26 mouse cellular contexts compared by ENCODE assay signal in genomic region chr5:72848889-72849435, GRCm38 (mm10). TPM values are rescaled to one million over a fixed set of nuclear protein-coding genes. Genes with fewer than 3 reads are reported as not detected.
DNase-seq lines count a peak whose midpoint lies in the region; ATAC-seq and TF ChIP-seq lines count a peak whose summit lies in the region.
"Had no signal": no experiment of that assay in that cellular context is flagged by ENCODE, and none has a peak within 500 bp of the region (broad histone marks: within the 10 kb centered on the region; RNA-seq: fewer than 3 reads in every experiment).

No protein-coding gene starts in this region.

- H3K4me2 ChIP-seq in forebrain, postnatal 0 days (ENCODE audit: low read depth), result no peak overlapping the region
- H3K4me2 ChIP-seq in forebrain, embryonic 11.5 days (ENCODE audit: low read depth, low read length, severe bottlenecking), result no peak overlapping the region
- no peak overlapping the region for H3K4me2 ChIP-seq in midbrain, embryonic 11.5 days
- H3K4me2 ChIP-seq: embryonic facial prominence, embryonic 15.5 days; heart, embryonic 12.5 days; hindbrain, embryonic 15.5 days; kidney, embryonic 15.5 days; limb, embryonic 12.5 days; liver, embryonic 15.5 days; lung, embryonic 14.5 days had no signal

- H3K79me2 ChIP-seq in MEL (ENCODE audit: control insufficient read depth, insufficient read depth, low read length, poor library complexity), result peaks cover 69% of the 10 kb centered on the region

- WGBS in forebrain, postnatal 0 days, result 73% methylated on average over 6 of the region's 6 CpGs
- WGBS in forebrain, embryonic 11.5 days, result 89% methylated on average over 6 of the region's 6 CpGs
- WGBS in midbrain, embryonic 11.5 days, result 86% methylated on average over 6 of the region's 6 CpGs
- 84% methylated on average over 6 of the region's 6 CpGs for WGBS in midbrain, embryonic 10.5 days

- no peaks in the 10 kb centered on the region for H3K36me3 ChIP-seq in forebrain, postnatal 0 days (ENCODE audit: insufficient read depth)
- no peaks in the 10 kb centered on the region for H3K36me3 ChIP-seq in forebrain, embryonic 11.5 days (ENCODE audit: control insufficient read depth, insufficient read depth, low read length)
- no peaks in the 10 kb centered on the region for H3K36me3 ChIP-seq in midbrain, embryonic 11.5 days (ENCODE audit: control insufficient read depth, insufficient read depth, low read length)
- no peaks in the 10 kb centered on the region for H3K36me3 ChIP-seq in midbrain, embryonic 10.5 days
- peaks cover 6 to 88% of the 10 kb centered on the region in 2 experiments for H3K36me3 ChIP-seq in MEL (ENCODE audit: control insufficient read depth in 1 of 2, insufficient read depth in 2 of 2, low read length in 2 of 2)
- H3K36me3 ChIP-seq: embryonic facial prominence, embryonic 10.5 days; embryonic facial prominence, embryonic 15.5 days; heart, embryonic 12.5 days; hindbrain, embryonic 15.5 days; kidney, embryonic 15.5 days; limb, embryonic 12.5 days; liver, embryonic 15.5 days had no signal

- no peak for TF ChIP-seq CTCF in forebrain, postnatal 0 days (IDR thresholded peaks at IDR 0.05; ENCODE audit: low read depth)
- TF ChIP-seq CTCF in MEL (IDR thresholded peaks at IDR 0.05 in 2 of 3, conservative IDR thresholded peaks at IDR 0.05 in 1 of 3; ENCODE audit: control insufficient read depth in 1 of 3, insufficient read depth in 1 of 3, low read depth in 2 of 3, low read length in 3 of 3, poor library complexity in 1 of 3, severe bottlenecking in 1 of 3), result no peak

- H3K4me3 ChIP-seq in forebrain, postnatal 0 days (ENCODE audit: low read depth, low read length), result no peak overlapping the region
- no peak overlapping the region for H3K4me3 ChIP-seq in forebrain, embryonic 11.5 days (ENCODE audit: low read depth, low read length)
- H3K4me3 ChIP-seq in midbrain, embryonic 11.5 days (ENCODE audit: low read depth, low read length), result no peak overlapping the region
- no peak overlapping the region for H3K4me3 ChIP-seq in midbrain, embryonic 10.5 days
- H3K4me3 ChIP-seq in MEL (ENCODE audit: control insufficient read depth in 1 of 2, insufficient read depth in 1 of 2, low read depth in 2 of 2, low read length in 2 of 2), result peak overlapping the region in 1 of 2 experiments; percentile 3; a peak in 1 of 4 replicates
- H3K4me3 ChIP-seq: embryonic facial prominence, embryonic 10.5 days; embryonic facial prominence, embryonic 15.5 days; heart, embryonic 12.5 days; hindbrain, embryonic 15.5 days; kidney, embryonic 15.5 days; left cerebral cortex, adult 2 months; limb, embryonic 12.5 days; liver, embryonic 15.5 days had no signal

- no peak for DNase-seq in forebrain, postnatal 0 days
- DNase-seq in forebrain, embryonic 11.5 days (ENCODE audit: low spot score), result no peak
- peak; percentile 77 for DNase-seq in midbrain, embryonic 11.5 days (ENCODE audit: low spot score, missing footprints)
- no peak for DNase-seq in midbrain, embryonic 10.5 days (ENCODE audit: low spot score)
- peak; percentile 71 for DNase-seq in MEL (ENCODE audit: low read depth, low spot score)
- DNase-seq in urinary bladder, postnatal 25 days (ENCODE audit: low spot score), result no peak
- DNase-seq: adrenal gland, adult 2 months; adrenal gland, postnatal 36 days; cerebellum, postnatal 14 days; gastrocnemius, postnatal 10 days; kidney, adult 18-20 months; kidney, postnatal 25 days; lung, embryonic 14.5 days; lung, postnatal 14 days; midbrain, embryonic 14.5 days; right cerebral cortex, postnatal 4 days had no signal

- no peak overlapping the region for H3K27ac ChIP-seq in forebrain, postnatal 0 days (ENCODE audit: low read depth, low read length)
- H3K27ac ChIP-seq in forebrain, embryonic 11.5 days (ENCODE audit: low read depth, low read length), result no peak overlapping the region
- no peak overlapping the region for H3K27ac ChIP-seq in midbrain, embryonic 11.5 days (ENCODE audit: low read depth, low read length)
- H3K27ac ChIP-seq in midbrain, embryonic 10.5 days (replicated peaks), result no peak overlapping the region
- H3K27ac ChIP-seq in MEL (ENCODE audit: control insufficient read depth, low read depth, low read length), result peak overlapping the region; percentile 96
- H3K27ac ChIP-seq: embryonic facial prominence, embryonic 10.5 days; embryonic facial prominence, embryonic 15.5 days; hindbrain, embryonic 15.5 days; kidney, embryonic 15.5 days; left cerebral cortex, adult 2 months; limb, embryonic 12.5 days; liver, embryonic 15.5 days had no signal

- peaks cover 7% of the 10 kb centered on the region; the same call in 1 of the 2 replicates for H3K4me1 ChIP-seq in forebrain, postnatal 0 days (ENCODE audit: insufficient read depth)
- no peaks in the 10 kb centered on the region for H3K4me1 ChIP-seq in forebrain, embryonic 11.5 days (replicated peaks; ENCODE audit: control insufficient read depth, insufficient read depth, low read length)
- no peaks in the 10 kb centered on the region for H3K4me1 ChIP-seq in midbrain, embryonic 11.5 days (ENCODE audit: control insufficient read depth, insufficient read depth, low read length)
- H3K4me1 ChIP-seq in midbrain, embryonic 10.5 days, result no peaks in the 10 kb centered on the region
- peaks cover 55 to 80% of the 10 kb centered on the region in 2 experiments for H3K4me1 ChIP-seq in MEL (ENCODE audit: control insufficient read depth in 1 of 2, insufficient read depth in 2 of 2, low read length in 2 of 2)

- no peaks in the 10 kb centered on the region for H3K9me3 ChIP-seq in forebrain, postnatal 0 days (ENCODE audit: low read length)
- no peaks in the 10 kb centered on the region for H3K9me3 ChIP-seq in forebrain, embryonic 11.5 days (ENCODE audit: control insufficient read depth, low read length)
- no peaks in the 10 kb centered on the region for H3K9me3 ChIP-seq in midbrain, embryonic 11.5 days (ENCODE audit: control insufficient read depth, low read length)
- no peaks in the 10 kb centered on the region for H3K9me3 ChIP-seq in midbrain, embryonic 10.5 days (replicated peaks)
- H3K9me3 ChIP-seq in MEL (replicated peaks; ENCODE audit: insufficient read depth, low read length), result no peaks in the 10 kb centered on the region
- H3K9me3 ChIP-seq: embryonic facial prominence, embryonic 10.5 days; embryonic facial prominence, embryonic 15.5 days; heart, embryonic 12.5 days; hindbrain, embryonic 15.5 days; kidney, embryonic 15.5 days; limb, embryonic 12.5 days; liver, embryonic 15.5 days had no signal

- TF ChIP-seq EP300 in MEL (IDR thresholded peaks at IDR 0.05; ENCODE audit: low read depth in 1 of 2, low read length in 2 of 2), result no peak; a peak in 1 of 4 replicates

- no peaks in the 10 kb centered on the region for H3K27me3 ChIP-seq in forebrain, postnatal 0 days (ENCODE audit: insufficient read depth, low read length)
- H3K27me3 ChIP-seq in forebrain, embryonic 11.5 days (ENCODE audit: control insufficient read depth, insufficient read depth, low read length), result no peaks in the 10 kb centered on the region
- no peaks in the 10 kb centered on the region for H3K27me3 ChIP-seq in midbrain, embryonic 11.5 days (ENCODE audit: control insufficient read depth, insufficient read depth, low read length)
- no peaks in the 10 kb centered on the region for H3K27me3 ChIP-seq in midbrain, embryonic 10.5 days (ENCODE audit: low read depth, poor library complexity, severe bottlenecking)
- H3K27me3 ChIP-seq in MEL (ENCODE audit: control insufficient read depth in 1 of 2, insufficient read depth in 2 of 2, low read length in 2 of 2), result no peaks in the 10 kb centered on the region
- H3K27me3 ChIP-seq: embryonic facial prominence, embryonic 15.5 days; heart, embryonic 12.5 days; hindbrain, embryonic 15.5 days; kidney, embryonic 15.5 days; limb, embryonic 12.5 days; liver, embryonic 15.5 days had no signal

- ATAC-seq in forebrain, postnatal 0 days, result peak; percentile 57; the same call in 1 of the 2 replicates
- no peak for ATAC-seq in forebrain, embryonic 11.5 days (replicated peaks; ENCODE audit: low FRiP score)
- no peak for ATAC-seq in midbrain, embryonic 11.5 days (ENCODE audit: low FRiP score)
- ATAC-seq in granulocyte monocyte progenitor cell, adult 5-6 weeks (replicated peaks; ENCODE audit: poor library complexity, severe bottlenecking), result peak; percentile 7; the same call in 1 of the 2 replicates
- ATAC-seq: activated CD4-positive, CD25-positive, alpha-beta regulatory T cell, adult 4 months had no signal

- no peak overlapping the region for H3K9ac ChIP-seq in forebrain, postnatal 0 days
- no peak overlapping the region for H3K9ac ChIP-seq in forebrain, embryonic 11.5 days (ENCODE audit: low read length)
- H3K9ac ChIP-seq in midbrain, embryonic 11.5 days (ENCODE audit: low read length), result no peak overlapping the region
- H3K9ac ChIP-seq in MEL (ENCODE audit: control insufficient read depth, low read depth, low read length, poor library complexity, severe bottlenecking), result peak overlapping the region; percentile 52
- H3K9ac ChIP-seq: embryonic facial prominence, embryonic 15.5 days; heart, embryonic 12.5 days; hindbrain, embryonic 15.5 days; kidney, embryonic 15.5 days; limb, embryonic 12.5 days; liver, embryonic 15.5 days; lung, embryonic 14.5 days had no signal

- no peak for TF ChIP-seq RAD21 in MEL (IDR thresholded peaks at IDR 0.05; ENCODE audit: low read depth, low read length)

- peak; percentile 12 to 40; a peak in 2 of 4 replicates for TF ChIP-seq POLR2A in MEL (IDR thresholded peaks at IDR 0.05; ENCODE audit: control insufficient read depth in 1 of 2, insufficient read depth in 1 of 2, low read depth in 1 of 2, low read length in 2 of 2, poor library complexity in 1 of 2)

TF ChIP-seq in MEL, 35 proteins besides CTCF, POLR2A, EP300 and RAD21 (continues in another document):
- TF ChIP-seq TBP (IDR thresholded peaks at IDR 0.05; ENCODE audit: low read depth, low read length), result 0 out of 2 replicates have a peak, but pooled peaks have one; percentile 9
- no peak for TF ChIP-seq CHD1 (IDR thresholded peaks at IDR 0.05; ENCODE audit: low read depth, low read length)
- TF ChIP-seq GABPA (IDR thresholded peaks at IDR 0.05; ENCODE audit: low read depth, low read length), result no peak
- TF ChIP-seq NRF1 (IDR thresholded peaks at IDR 0.05; ENCODE audit: insufficient read depth, low read depth, low read length, poor library complexity, severe bottlenecking), result no peak
- no peak for TF ChIP-seq MAFK (IDR thresholded peaks at IDR 0.05; ENCODE audit: borderline replicate concordance, low read depth, low read length)

RNA-seq across cellular contexts. Expression of gene Tec, which starts 19.3 kb away (rescaled TPM):
- total RNA-seq in forebrain, postnatal 0 days (2014; rRNA removed), result 4.0 and 6.9 TPM in 2 replicates
- 2.1 and 2.5 TPM in 2 replicates for polyA plus RNA-seq in forebrain, postnatal 0 days (2015; fragmentation: Nextera tagmentation; extraction: Ambion mirVana)
- 2.9 and 3.0 TPM in 2 replicates for polyA plus RNA-seq in forebrain, embryonic 11.5 days (2014; fragmentation: Nextera tagmentation; extraction: Ambion mirVana)
- 3.3 and 4.5 TPM in 2 replicates for polyA plus RNA-seq in midbrain, embryonic 11.5 days (2014; fragmentation: Nextera tagmentation; extraction: Ambion mirVana)
- polyA plus RNA-seq in midbrain, embryonic 10.5 days (2016; fragmentation: Nextera tagmentation; extraction: Ambion mirVana), result 3.2 and 4.6 TPM in 2 replicates
- total RNA-seq in MEL (2012; rRNA removed), result 44.8 and 57.4 TPM in 2 replicates
- 10 to 100 TPM in 1 of 2 experiments, not detected in 1; 61.1 TPM for polyA plus RNA-seq in MEL (2012; ENCODE audit: insufficient read depth in 1 of 2, insufficient read length in 2 of 2, low read depth in 1 of 2, low replicate concordance in 2 of 2, missing spikeins in 1 of 2)
- total RNA-seq in granulocyte monocyte progenitor cell, adult 5-6 weeks (2014; fragmentation: Nextera tagmentation), result 36.0 and 42.9 TPM in 2 replicates
- 33.9 and 39.8 TPM in 2 replicates for total RNA-seq in granulocyte monocyte progenitor cell, adult 5-6 weeks (2017)

Comparison
In these comparisons a context has a peak if more than half of its experiments do, and no peak if none do; other contexts are left out.
1. ATAC-seq: peak in forebrain, postnatal 0 days (single experiment) and granulocyte monocyte progenitor cell, adult 5-6 weeks (single experiment); none in forebrain, embryonic 11.5 days (single experiment) and midbrain, embryonic 11.5 days (single experiment).
2. DNase-seq: peak in midbrain, embryonic 11.5 days (single experiment) and MEL (single experiment); none in forebrain, postnatal 0 days (single experiment), forebrain, embryonic 11.5 days (single experiment), midbrain, embryonic 10.5 days (single experiment) and urinary bladder, postnatal 25 days (single experiment).
3. RNA of gene Tec, which starts 19.3 kb away (polyA plus RNA-seq): 61.1 TPM in MEL; 3.3 to 4.5 TPM in midbrain, embryonic 11.5 days, 3.2 to 4.6 TPM in midbrain, embryonic 10.5 days, 2.9 to 3.0 TPM in forebrain, embryonic 11.5 days and 2.1 to 2.5 TPM in forebrain, postnatal 0 days; every median in the first group is over 10 times any median in the second.